Mouse (Mus musculus): Measurements from ENCODE around the gene Mboat2. TPM values are rescaled to one million over a fixed set of nuclear protein-coding genes. Genes with fewer than 3 reads are reported as not detected.

Gene Mboat2
- polyA plus RNA-seq, 1 experiment from 2014 or later, result 69.0 TPM

- WGBS, result 93% methylated on average over 9 of the region's 9 CpGs
- no peak for ATAC-seq
- H3K27ac ChIP-seq (ENCODE audit: low read length), result no peak overlapping the region
- H3K4me1 ChIP-seq (ENCODE audit: control insufficient read depth, insufficient read depth, low read length), result no peaks in the 10 kb centered on the region
- H3K4me2 ChIP-seq (ENCODE audit: low read length), result no peak overlapping the region
- H3K9me3 ChIP-seq (replicated peaks; ENCODE audit: control insufficient read depth, low read length, poor library complexity, severe bottlenecking), result no peaks in the 10 kb centered on the region
- H3K36me3 ChIP-seq (ENCODE audit: control insufficient read depth, insufficient read depth, low read length), result peaks cover 29% of the 10 kb centered on the region
- no peak overlapping the region for H3K9ac ChIP-seq (ENCODE audit: low read depth, low read length)
- H3K27me3 ChIP-seq (ENCODE audit: control insufficient read depth, insufficient read depth, low read depth, low read length), result no peaks in the 10 kb centered on the region
- no peak overlapping the region for H3K4me3 ChIP-seq (ENCODE audit: low read depth, low read length)
These were observed 124.5 kb downstream of the Mboat2 start for GRCm38 (mm10) chr12:24955137-24955536.

DNA sequence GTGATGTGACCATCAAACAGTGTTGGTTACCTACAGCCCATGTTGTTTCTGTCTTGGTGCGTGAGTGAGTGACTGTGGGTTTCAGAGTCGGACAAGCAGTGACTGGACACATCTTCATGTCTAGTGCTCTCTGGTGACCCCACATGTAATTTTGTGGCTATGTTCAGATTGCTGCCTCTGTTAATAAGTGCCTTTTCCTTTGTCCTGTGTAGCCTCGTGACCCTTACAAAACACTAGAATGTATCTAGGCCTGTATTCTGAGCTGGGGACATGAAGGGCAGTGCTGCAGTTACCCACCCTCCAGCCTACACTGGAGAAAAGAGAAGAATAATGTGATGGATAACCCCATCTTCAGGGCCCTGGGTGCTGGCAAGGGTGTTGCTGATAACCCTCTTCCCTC lies 127.8 kb downstream of the Mboat2 start:
- H3K4me1 ChIP-seq (ENCODE audit: control insufficient read depth, insufficient read depth, low read length), result no peaks in the 10 kb centered on the region
- H3K27ac ChIP-seq (ENCODE audit: low read length), result no peak overlapping the region
- no peaks in the 10 kb centered on the region for H3K27me3 ChIP-seq (ENCODE audit: control insufficient read depth, insufficient read depth, low read depth, low read length)
- H3K36me3 ChIP-seq (ENCODE audit: control insufficient read depth, insufficient read depth, low read length), result peaks cover 16% of the 10 kb centered on the region
- no peak overlapping the region for H3K4me3 ChIP-seq (ENCODE audit: low read depth, low read length)
- H3K9me3 ChIP-seq (replicated peaks; ENCODE audit: control insufficient read depth, low read length, poor library complexity, severe bottlenecking), result no peaks in the 10 kb centered on the region
- 96% methylated on average over 3 of the region's 3 CpGs for WGBS
- H3K4me2 ChIP-seq (ENCODE audit: low read length), result no peak overlapping the region
- no peak for ATAC-seq
- H3K9ac ChIP-seq (ENCODE audit: low read depth, low read length), result no peak overlapping the region

DNA sequence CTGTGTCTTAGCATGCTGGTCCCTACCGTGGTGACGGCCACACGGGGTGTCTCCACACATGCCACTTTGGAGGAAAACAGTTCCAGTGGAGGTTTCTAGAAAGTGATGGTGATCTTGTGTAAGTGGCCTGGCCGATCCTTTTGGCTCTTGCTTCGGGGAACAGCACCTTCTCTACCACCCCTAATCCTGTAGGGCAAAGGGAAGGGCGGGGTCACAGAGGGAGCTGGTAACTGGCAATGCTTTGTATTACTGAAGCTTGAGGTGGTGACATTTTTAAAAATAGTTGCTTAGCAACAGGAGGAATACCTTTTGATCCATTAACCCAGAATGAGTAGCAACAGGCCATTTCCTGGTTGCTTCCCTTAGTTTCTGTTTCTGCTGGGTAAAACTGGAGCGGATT lies 131.1 kb downstream of the Mboat2 start:
- H3K27me3 ChIP-seq (ENCODE audit: control insufficient read depth, insufficient read depth, low read depth, low read length), result no peaks in the 10 kb centered on the region
- no peaks in the 10 kb centered on the region for H3K9me3 ChIP-seq (replicated peaks; ENCODE audit: control insufficient read depth, low read length, poor library complexity, severe bottlenecking)
- H3K36me3 ChIP-seq (ENCODE audit: control insufficient read depth, insufficient read depth, low read length), result peaks cover 7% of the 10 kb centered on the region
- H3K4me2 ChIP-seq (ENCODE audit: low read length), result no peak overlapping the region
- ATAC-seq, result no peak
- no peak overlapping the region for H3K4me3 ChIP-seq (ENCODE audit: low read depth, low read length)
- WGBS, result 88% methylated on average over 7 of the region's 7 CpGs
- no peaks in the 10 kb centered on the region for H3K4me1 ChIP-seq (ENCODE audit: control insufficient read depth, insufficient read depth, low read length)
- H3K27ac ChIP-seq (ENCODE audit: low read length), result no peak overlapping the region
- no peak overlapping the region for H3K9ac ChIP-seq (ENCODE audit: low read depth, low read length)

DNA sequence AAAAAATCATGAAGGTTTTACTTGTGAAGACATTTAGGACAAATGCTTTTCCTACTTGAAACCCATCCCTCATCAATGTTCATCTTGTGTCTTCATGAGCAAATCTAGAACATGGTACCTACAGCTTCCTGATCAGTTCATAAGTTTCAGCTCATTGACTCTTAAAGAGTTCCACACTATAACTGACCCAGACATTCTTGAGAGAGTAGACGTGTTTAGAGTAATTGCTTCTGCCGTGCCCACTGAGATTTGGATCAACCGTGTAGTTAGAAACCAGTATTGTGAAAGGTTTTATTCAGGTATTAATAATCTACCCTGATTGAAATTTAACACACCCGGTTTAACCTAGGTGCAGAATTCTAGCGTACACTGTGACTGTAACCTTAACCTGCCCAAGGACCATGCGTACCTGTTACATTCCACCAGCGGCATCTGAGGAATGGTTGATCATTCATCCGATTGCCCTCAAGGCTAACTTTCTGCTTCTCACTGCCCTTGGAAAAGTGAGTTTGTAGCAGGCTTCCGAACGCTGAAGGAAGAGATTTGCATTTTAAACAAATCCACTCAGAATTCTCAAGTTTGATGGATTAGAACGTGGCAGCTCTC lies 131.8 kb downstream of the Mboat2 start:
- H3K36me3 ChIP-seq (ENCODE audit: control insufficient read depth, insufficient read depth, low read length), result peaks cover 7% of the 10 kb centered on the region
- H3K27me3 ChIP-seq (ENCODE audit: control insufficient read depth, insufficient read depth, low read depth, low read length), result no peaks in the 10 kb centered on the region
- no peak for ATAC-seq

DNA sequence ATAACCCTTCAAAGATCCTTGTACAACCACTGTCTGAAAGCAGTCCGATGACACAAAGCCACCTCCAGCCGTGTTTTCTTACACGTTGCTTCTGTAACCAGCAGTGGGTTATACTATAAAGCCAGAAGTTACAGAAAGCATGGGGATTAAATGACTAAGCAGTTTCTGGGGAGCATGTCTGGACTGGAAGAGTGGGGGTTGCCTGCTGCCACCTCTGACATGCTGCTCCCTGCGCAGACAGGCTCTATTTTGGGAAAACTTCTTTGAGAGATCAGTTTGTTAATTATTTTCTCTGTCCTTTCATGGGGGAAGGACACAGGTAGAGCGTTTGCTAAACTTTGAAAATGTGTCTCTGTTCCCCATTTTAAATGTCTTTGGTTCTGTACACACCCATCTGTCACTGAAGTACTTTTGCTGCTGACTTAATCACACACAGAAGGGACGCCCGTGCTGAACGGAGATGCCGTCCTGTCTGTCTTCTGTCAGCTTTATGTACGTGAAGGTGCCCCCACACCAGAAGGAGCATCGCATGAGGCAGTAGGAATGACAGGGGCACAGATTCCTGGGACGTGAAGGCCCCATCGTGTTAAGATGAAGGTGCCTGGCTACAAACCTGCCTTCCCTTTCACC lies 132.8 kb downstream of the Mboat2 start:
- Histone ChIP-seq H3K4me3 (ENCODE audit: low read depth, low read length) (no peak overlapping the region), H3K36me3 (ENCODE audit: control insufficient read depth, insufficient read depth, low read length) (peaks cover 7% of the 10 kb centered on the region), H3K4me1 (ENCODE audit: control insufficient read depth, insufficient read depth, low read length) (no peaks in the 10 kb centered on the region), H3K27me3 (ENCODE audit: control insufficient read depth, insufficient read depth, low read depth, low read length) (no peaks in the 10 kb centered on the region), H3K27ac (ENCODE audit: low read length) (no peak overlapping the region), H3K4me2 (ENCODE audit: low read length) (no peak overlapping the region), H3K9ac (ENCODE audit: low read depth, low read length) (no peak overlapping the region), H3K9me3 (replicated peaks; ENCODE audit: control insufficient read depth, low read length, poor library complexity, severe bottlenecking) (no peaks in the 10 kb centered on the region)
- WGBS, result 60% methylated on average over 13 of the region's 13 CpGs
- ATAC-seq, result no peak

More for the DNA sequence above, 131.8 kb downstream of the Mboat2 start:
- no peak overlapping the region for H3K4me2 ChIP-seq (ENCODE audit: low read length)
- H3K9me3 ChIP-seq (replicated peaks; ENCODE audit: control insufficient read depth, low read length, poor library complexity, severe bottlenecking), result no peaks in the 10 kb centered on the region
- no peaks in the 10 kb centered on the region for H3K4me1 ChIP-seq (ENCODE audit: control insufficient read depth, insufficient read depth, low read length)
- H3K9ac ChIP-seq (ENCODE audit: low read depth, low read length), result no peak overlapping the region
- WGBS, result 69% methylated on average over 11 of the region's 11 CpGs
- H3K4me3 ChIP-seq (ENCODE audit: low read depth, low read length), result no peak overlapping the region
- no peak overlapping the region for H3K27ac ChIP-seq (ENCODE audit: low read length)

DNA sequence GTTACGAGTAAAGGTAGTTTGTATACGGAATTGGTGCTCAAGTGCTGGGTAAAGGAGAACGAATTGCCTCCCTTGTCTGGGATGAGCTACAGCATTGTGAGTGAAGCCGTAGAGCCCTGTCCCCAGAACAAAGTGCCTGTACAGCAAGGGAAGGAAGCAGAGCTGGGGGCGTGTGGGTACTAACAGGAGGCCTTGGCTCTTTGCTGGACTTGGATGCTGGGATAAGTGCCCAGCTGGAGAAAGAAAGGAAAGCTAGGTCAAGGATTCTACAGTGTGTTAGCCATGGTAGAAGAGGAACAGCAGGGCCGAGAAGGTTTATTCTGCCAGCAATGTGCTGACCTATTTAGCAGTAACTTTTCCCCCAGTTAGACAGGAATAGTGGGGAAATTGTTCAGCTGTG lies 134.7 kb downstream of the Mboat2 start:
- H3K4me3 ChIP-seq (ENCODE audit: low read depth, low read length), result no peak overlapping the region
- 90% methylated on average over 6 of the region's 6 CpGs for WGBS
- H3K36me3 ChIP-seq (ENCODE audit: control insufficient read depth, insufficient read depth, low read length), result no peaks in the 10 kb centered on the region
- H3K27ac ChIP-seq (ENCODE audit: low read length), result no peak overlapping the region
- H3K4me2 ChIP-seq (ENCODE audit: low read length), result no peak overlapping the region
- no peak overlapping the region for H3K9ac ChIP-seq (ENCODE audit: low read depth, low read length)
- no peaks in the 10 kb centered on the region for H3K27me3 ChIP-seq (ENCODE audit: control insufficient read depth, insufficient read depth, low read depth, low read length)
- no peaks in the 10 kb centered on the region for H3K4me1 ChIP-seq (ENCODE audit: control insufficient read depth, insufficient read depth, low read length)
- H3K9me3 ChIP-seq (replicated peaks; ENCODE audit: control insufficient read depth, low read length, poor library complexity, severe bottlenecking), result no peaks in the 10 kb centered on the region
- ATAC-seq, result no peak

DNA sequence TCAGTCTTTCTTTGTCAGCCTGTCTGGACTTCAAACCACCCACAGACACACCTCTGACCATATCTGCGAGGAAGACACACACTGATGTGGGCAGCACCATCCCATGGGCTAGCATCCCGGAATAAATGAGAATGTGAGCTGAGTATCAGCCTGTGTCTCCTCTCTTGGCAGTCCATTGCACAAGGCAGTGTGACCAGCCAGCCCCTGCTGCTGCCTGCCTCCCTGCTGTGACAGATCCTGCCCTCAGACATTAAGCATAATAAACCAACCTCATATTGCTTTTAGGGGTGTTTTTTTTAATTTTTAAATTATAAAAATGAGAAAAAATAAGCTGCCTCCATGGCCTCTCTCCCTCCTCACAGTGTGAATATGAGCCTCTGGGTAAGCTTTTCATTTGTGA lies 135.4 kb downstream of the Mboat2 start:
- Histone ChIP-seq H3K4me3 (ENCODE audit: low read depth, low read length) (no peak overlapping the region), H3K27me3 (ENCODE audit: control insufficient read depth, insufficient read depth, low read depth, low read length) (no peaks in the 10 kb centered on the region), H3K4me1 (ENCODE audit: control insufficient read depth, insufficient read depth, low read length) (no peaks in the 10 kb centered on the region), H3K36me3 (ENCODE audit: control insufficient read depth, insufficient read depth, low read length) (no peaks in the 10 kb centered on the region), H3K9me3 (replicated peaks; ENCODE audit: control insufficient read depth, low read length, poor library complexity, severe bottlenecking) (no peaks in the 10 kb centered on the region), H3K4me2 (ENCODE audit: low read length) (no peak overlapping the region), H3K9ac (ENCODE audit: low read depth, low read length) (no peak overlapping the region), H3K27ac (ENCODE audit: low read length) (no peak overlapping the region)
- ATAC-seq, result no peak
- WGBS, result 77% methylated on average over 2 of the region's 2 CpGs

DNA sequence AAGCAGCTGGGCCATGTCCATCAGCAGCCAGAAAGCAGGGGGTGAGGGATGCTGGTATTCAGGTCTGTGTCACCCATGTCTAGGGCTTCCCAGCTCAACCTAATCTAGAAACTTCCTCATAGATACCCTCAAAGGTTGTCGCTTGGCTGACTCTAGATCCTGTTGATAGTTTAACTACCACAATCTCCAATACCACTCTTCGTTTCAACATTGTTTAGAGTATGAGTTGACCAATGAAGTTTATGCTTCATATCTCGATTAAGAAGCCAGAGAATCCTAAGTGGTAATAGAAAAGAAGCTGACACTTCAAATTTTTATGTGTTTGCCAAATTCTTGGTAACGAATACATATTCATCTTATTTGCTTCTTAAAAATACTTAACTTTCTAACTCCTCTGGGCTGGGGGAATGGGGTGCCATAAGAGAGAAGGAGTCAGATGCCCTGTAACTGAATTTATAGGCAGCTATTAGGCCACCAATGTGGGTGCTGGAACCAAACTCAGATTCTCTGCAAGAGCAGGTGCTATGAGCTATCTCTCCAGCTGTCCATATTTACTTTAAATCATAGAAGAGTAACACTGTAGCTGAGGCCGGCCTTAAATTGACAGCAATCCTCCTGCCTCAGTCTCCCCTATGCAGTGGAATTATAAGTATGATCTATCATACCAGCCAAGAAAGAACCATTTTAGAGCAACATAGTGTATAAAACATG lies 141.0 kb downstream of the Mboat2 start:
- WGBS, result 91% methylated on average over 5 of the region's 5 CpGs
- H3K9me3 ChIP-seq (replicated peaks; ENCODE audit: control insufficient read depth, low read length, poor library complexity, severe bottlenecking), result no peaks in the 10 kb centered on the region
- H3K27ac ChIP-seq (ENCODE audit: low read length), result no peak overlapping the region
- H3K4me3 ChIP-seq (ENCODE audit: low read depth, low read length), result no peak overlapping the region
- H3K4me1 ChIP-seq (ENCODE audit: control insufficient read depth, insufficient read depth, low read length), result peaks cover 4% of the 10 kb centered on the region
- no peak overlapping the region for H3K4me2 ChIP-seq (ENCODE audit: low read length)
- H3K9ac ChIP-seq (ENCODE audit: low read depth, low read length), result no peak overlapping the region
- H3K36me3 ChIP-seq (ENCODE audit: control insufficient read depth, insufficient read depth, low read length), result no peaks in the 10 kb centered on the region
- H3K27me3 ChIP-seq (ENCODE audit: control insufficient read depth, insufficient read depth, low read depth, low read length), result no peaks in the 10 kb centered on the region
- ATAC-seq, result no peak
